In genomic region chr3:130902376-130902775, GRCm38 (mm10) we compare ENCODE assay signal across 22 mouse cellular contexts.
DNase-seq lines count a peak whose midpoint lies in the region.
"Had no signal": no experiment of that assay in that cellular context is flagged by ENCODE, and none has a peak within 500 bp of the region (broad histone marks: within the 10 kb centered on the region; RNA-seq: fewer than 3 reads in every experiment).

No protein-coding gene starts in this region.

- H3K9me3 ChIP-seq in heart, embryonic 10.5 days, result no peaks in the 10 kb centered on the region
- H3K9me3 ChIP-seq: embryonic facial prominence, embryonic 10.5 days; embryonic facial prominence, embryonic 12.5 days; forebrain, embryonic 13.5 days; forebrain, embryonic 15.5 days had no signal

- H3K27ac ChIP-seq in heart, embryonic 10.5 days, result no peak overlapping the region
- H3K27ac ChIP-seq: embryonic facial prominence, embryonic 10.5 days; forebrain, embryonic 13.5 days; forebrain, embryonic 15.5 days had no signal

- no peaks in the 10 kb centered on the region for H3K36me3 ChIP-seq in heart, embryonic 10.5 days
- H3K36me3 ChIP-seq: embryonic facial prominence, embryonic 10.5 days; embryonic facial prominence, embryonic 12.5 days; forebrain, embryonic 15.5 days; G1E had no signal

- peaks cover 37% of the 10 kb centered on the region for H3K4me1 ChIP-seq in heart, embryonic 10.5 days
- H3K4me1 ChIP-seq: forebrain, embryonic 15.5 days had no signal

- H3K27me3 ChIP-seq in heart, embryonic 10.5 days (ENCODE audit: insufficient read depth, poor library complexity, severe bottlenecking), result no peaks in the 10 kb centered on the region
- H3K27me3 ChIP-seq: CH12.LX; embryonic facial prominence, embryonic 12.5 days; forebrain, embryonic 13.5 days; forebrain, embryonic 15.5 days; Patski had no signal

- peak; percentile 51 for DNase-seq in heart, adult 11 months
- no peak for DNase-seq in heart, embryonic 10.5 days (ENCODE audit: low spot score)
- DNase-seq in thymus, postnatal 14 days, result peak; percentile 42
- DNase-seq in thymus, postnatal 4 days, result no peak
- peak; percentile 36 to 46 for DNase-seq in thymus, postnatal 36 days
- DNase-seq in thymus, postnatal 0 days (ENCODE audit: low spot score), result no peak
- DNase-seq: adrenal gland, adult 8-10 months; adrenal gland, postnatal 14 days; adrenal gland, postnatal 36 days; B cell, adult 2 months; cerebellum, adult 11-12 months; cerebellum, adult 2 months; cerebellum, adult 9-10 months; cerebellum, postnatal 10 days; cerebellum, postnatal 25 days had no signal

- H3K4me3 ChIP-seq in heart, embryonic 10.5 days, result no peak overlapping the region
- H3K4me3 ChIP-seq: embryonic facial prominence, embryonic 10.5 days; embryonic facial prominence, embryonic 12.5 days; forebrain, embryonic 13.5 days; forebrain, embryonic 15.5 days had no signal

- 86% methylated on average over 7 of the region's 7 CpGs for WGBS in heart, embryonic 10.5 days

Comparison
In these comparisons a context has a peak if more than half of its experiments do, and no peak if none do; other contexts are left out.
1. DNase-seq: peak in heart, adult 11 months (single experiment), thymus, postnatal 14 days (single experiment) and thymus, postnatal 36 days (2 of 2); none in heart, embryonic 10.5 days (single experiment), thymus, postnatal 4 days (single experiment) and thymus, postnatal 0 days (single experiment).